Mouse (Mus musculus) urinary bladder, postnatal 36 days (tissue): ENCODE measurements around the gene Acot6.

Experiments used
- DNase-seq, 2 experiments: peaks; one replicate each; pipeline ENCODE4 v3.0.0; 2022; ENCODE audit warnings: low spot score in 2 of 2, mixed read lengths in 1 of 2

The Acot6 gene

GRCm38 (mm10) chr12:84152352-84153190 is 52.1 kb downstream of the Acot6 start:
- DNase-seq, result no peak

- DNase-seq, result no peak
Measured at GRCm38 (mm10) chr12:84153414-84153813, 53.0 kb downstream of the Acot6 start.

- no peak for DNase-seq
Measured at GRCm38 (mm10) chr12:84154786-84155522, 54.5 kb downstream of the Acot6 start.

GRCm38 (mm10) chr12:84155523-84155871 is 55.0 kb downstream of the Acot6 start:
- DNase-seq, result no peak

GRCm38 (mm10) chr12:84156210-84156609 is 55.8 kb downstream of the Acot6 start:
- no peak for DNase-seq

- no peak for DNase-seq
Measured at GRCm38 (mm10) chr12:84158156-84158555, 57.7 kb downstream of the Acot6 start.

GRCm38 (mm10) chr12:84160491-84160890 is 60.0 kb downstream of the Acot6 start:
- no peak for DNase-seq
